Mouse (Mus musculus) forebrain, embryonic 10.5 days (tissue): ENCODE data around the gene Vwa8. TPM values are rescaled to one million over a fixed set of nuclear protein-coding genes. Genes with fewer than 3 reads are reported as not detected.
A peak's percentile ranks its signal among the peaks of the same experiment; 100 is the strongest.

Experiments
- DNase-seq: peaks from one replicate; pipeline ENCODE4 v3.0.0-alpha.2; 2017; ENCODE audit warnings: low spot score; ENCODE audit errors: extremely low spot score
- H3K27ac ChIP-seq: fragments of 300-500 bp; sonication (generic); 2 replicates; pipeline ENCODE4 v1.5.1; 2016; ENCODE audit warnings: mild to moderate bottlenecking
- H3K27me3 ChIP-seq: fragments of 300-500 bp; sonication (generic); 2 replicates; pipeline ENCODE4 v1.6.1; 2016; ENCODE audit warnings: mild to moderate bottlenecking; ENCODE audit not compliant: poor library complexity, severe bottlenecking
- H3K36me3 ChIP-seq: fragments of 300-500 bp; sonication (generic); replicated peaks from 2 replicates; pipeline ENCODE4 v1.6.1; 2016; ENCODE audit warnings: mild to moderate bottlenecking, moderate library complexity
- H3K4me1 ChIP-seq: fragments of 300-500 bp; sonication (generic); 2 replicates; pipeline ENCODE4 v1.6.1; 2016
- H3K4me3 ChIP-seq: fragments of 300-500 bp; sonication (generic); 2 replicates; pipeline ENCODE4 v1.5.1; 2016; ENCODE audit warnings: mild to moderate bottlenecking, moderate library complexity
- H3K9me3 ChIP-seq: fragments of 300-500 bp; sonication (generic); 2 replicates; pipeline ENCODE4 v1.6.1; 2016; ENCODE audit warnings: mild to moderate bottlenecking, moderate library complexity
- WGBS: fragments of 180-500 bp; shearing (Covaris S2); methylation state at CpG from one replicate; pipeline ENCODE4 v1.1.7; 2016; 5-methylcytosine and 5-hydroxymethylcytosine counted together
- polyA plus RNA-seq: library from polyadenylated mRNA; unstranded; fragments of >200 nt; fragmentation: Nextera tagmentation; extraction: Ambion mirVana; gene quantifications from 2 replicates; pipeline ENCODE4 v1.2.1, GENCODE M21; 2016

The Vwa8 gene
- 7.8 and 7.9 TPM in 2 replicates for polyA plus RNA-seq

GRCm38 (mm10) chr14:78848941-78849911, at the start of gene Vwa8:
Gene Vwa8 (plus strand): TSS chr14:78849052.
- H3K4me3 ChIP-seq = peak within 1 kb of the TSS; percentile 88
- DNase-seq = peak; percentile 84
- peak within 1 kb of the TSS; percentile 96 for H3K27ac ChIP-seq
- 3% methylated on average over 61 of the region's 61 CpGs for WGBS
- no peaks in the 10 kb centered on the region for H3K9me3 ChIP-seq
- no peaks in the 10 kb centered on the region for H3K36me3 ChIP-seq
- H3K27me3 ChIP-seq = no peaks in the 10 kb centered on the region
- H3K4me1 ChIP-seq = peaks cover 30% of the 10 kb centered on the region

- no peak for DNase-seq
- 96% methylated on average over 2 of the region's 2 CpGs for WGBS
- H3K4me3 ChIP-seq = no peak overlapping the region
- no peaks in the 10 kb centered on the region for H3K27me3 ChIP-seq
- no peak overlapping the region for H3K27ac ChIP-seq
- no peaks in the 10 kb centered on the region for H3K36me3 ChIP-seq
- no peaks in the 10 kb centered on the region for H3K9me3 ChIP-seq
- peaks cover 4% of the 10 kb centered on the region for H3K4me1 ChIP-seq
Measured at GRCm38 (mm10) chr14:78802378-78802777, 46.5 kb upstream of the Vwa8 start.

- WGBS = 88% methylated on average over 6 of the region's 6 CpGs
- no peaks in the 10 kb centered on the region for H3K36me3 ChIP-seq
Measured at GRCm38 (mm10) chr14:78803924-78804323, 44.9 kb upstream of the Vwa8 start.

GRCm38 (mm10) chr14:78812896-78813295, 36.0 kb upstream of the Vwa8 start:
- H3K4me1 ChIP-seq = no peaks in the 10 kb centered on the region
- no peaks in the 10 kb centered on the region for H3K27me3 ChIP-seq
- no peak overlapping the region for H3K4me3 ChIP-seq
- no peak for DNase-seq
- H3K9me3 ChIP-seq = no peaks in the 10 kb centered on the region
- no peaks in the 10 kb centered on the region for H3K36me3 ChIP-seq
- WGBS = 93% methylated on average over 2 of the region's 2 CpGs
- no peak overlapping the region for H3K27ac ChIP-seq

More at GRCm38 (mm10) chr14:78803924-78804323, 44.9 kb upstream of the Vwa8 start:
- no peaks in the 10 kb centered on the region for H3K27me3 ChIP-seq
- H3K9me3 ChIP-seq = no peaks in the 10 kb centered on the region
- DNase-seq = no peak
- peaks cover 4% of the 10 kb centered on the region for H3K4me1 ChIP-seq
- H3K27ac ChIP-seq = no peak overlapping the region
- H3K4me3 ChIP-seq = no peak overlapping the region

- H3K27ac ChIP-seq = no peak overlapping the region
- no peaks in the 10 kb centered on the region for H3K4me1 ChIP-seq
- H3K27me3 ChIP-seq = no peaks in the 10 kb centered on the region
- H3K9me3 ChIP-seq = no peaks in the 10 kb centered on the region
- no peaks in the 10 kb centered on the region for H3K36me3 ChIP-seq
- DNase-seq = no peak
- 33% methylated on average over 2 of the region's 3 CpGs for WGBS
- H3K4me3 ChIP-seq = no peak overlapping the region
Measured at GRCm38 (mm10) chr14:78816411-78816810, 32.4 kb upstream of the Vwa8 start.

- DNase-seq = no peak
- no peaks in the 10 kb centered on the region for H3K9me3 ChIP-seq
- H3K27me3 ChIP-seq = no peaks in the 10 kb centered on the region
- no peak overlapping the region for H3K4me3 ChIP-seq
- no peaks in the 10 kb centered on the region for H3K4me1 ChIP-seq
- H3K36me3 ChIP-seq = no peaks in the 10 kb centered on the region
- 98% methylated on average over 3 of the region's 3 CpGs for WGBS
- H3K27ac ChIP-seq = no peak overlapping the region
Measured at GRCm38 (mm10) chr14:78817651-78818050, 31.2 kb upstream of the Vwa8 start.

GRCm38 (mm10) chr14:78818406-78818805, 30.4 kb upstream of the Vwa8 start:
- Histone ChIP-seq H3K27ac (no peak overlapping the region), H3K9me3 (no peaks in the 10 kb centered on the region), H3K36me3 (no peaks in the 10 kb centered on the region), H3K4me3 (no peak overlapping the region), H3K4me1 (no peaks in the 10 kb centered on the region), H3K27me3 (no peaks in the 10 kb centered on the region)
- WGBS = 87% methylated on average over 3 of the region's 3 CpGs
- DNase-seq = no peak

GRCm38 (mm10) chr14:78824013-78824412, 24.8 kb upstream of the Vwa8 start:
- H3K4me3 ChIP-seq = no peak overlapping the region

GRCm38 (mm10) chr14:78824507-78824906, 24.3 kb upstream of the Vwa8 start:
- 62% methylated on average over 4 of the region's 4 CpGs for WGBS
- no peaks in the 10 kb centered on the region for H3K9me3 ChIP-seq
- no peak for DNase-seq
- no peaks in the 10 kb centered on the region for H3K27me3 ChIP-seq
- H3K36me3 ChIP-seq = no peaks in the 10 kb centered on the region
- H3K4me3 ChIP-seq = no peak overlapping the region
- H3K4me1 ChIP-seq = peaks cover 6% of the 10 kb centered on the region; the same call in 1 of the 2 replicates
- no peak overlapping the region for H3K27ac ChIP-seq

More at GRCm38 (mm10) chr14:78824013-78824412, 24.8 kb upstream of the Vwa8 start:
- Histone ChIP-seq H3K27me3 (no peaks in the 10 kb centered on the region), H3K27ac (no peak overlapping the region), H3K9me3 (no peaks in the 10 kb centered on the region), H3K4me1 (peaks cover 6% of the 10 kb centered on the region; the same call in 1 of the 2 replicates), H3K36me3 (no peaks in the 10 kb centered on the region)
- no peak for DNase-seq
- WGBS = 92% methylated on average over 4 of the region's 4 CpGs

GRCm38 (mm10) chr14:78831158-78831557, 17.7 kb upstream of the Vwa8 start:
- Histone ChIP-seq H3K4me1 (no peaks in the 10 kb centered on the region), H3K27me3 (no peaks in the 10 kb centered on the region), H3K36me3 (no peaks in the 10 kb centered on the region), H3K27ac (no peak overlapping the region), H3K4me3 (no peak overlapping the region), H3K9me3 (no peaks in the 10 kb centered on the region)
- DNase-seq = no peak
- WGBS = 90% methylated on average over 4 of the region's 4 CpGs

GRCm38 (mm10) chr14:78847948-78848347, 904 bp upstream of the Vwa8 start:
- H3K36me3 ChIP-seq = no peaks in the 10 kb centered on the region
- H3K27me3 ChIP-seq = no peaks in the 10 kb centered on the region
- 91% methylated on average over 1 of the region's 1 CpGs for WGBS
- peak overlapping the region; percentile 88; the same call in 1 of the 2 replicates for H3K4me3 ChIP-seq
- H3K9me3 ChIP-seq = no peaks in the 10 kb centered on the region
- DNase-seq = no peak
- H3K4me1 ChIP-seq = peaks cover 30% of the 10 kb centered on the region
- no peak overlapping the region for H3K27ac ChIP-seq

GRCm38 (mm10) chr14:78848477-78848876, 375 bp upstream of the Vwa8 start:
- Histone ChIP-seq H3K36me3 (no peaks in the 10 kb centered on the region), H3K4me3 (peak overlapping the region; percentile 88), H3K27me3 (no peaks in the 10 kb centered on the region), H3K27ac (peak overlapping the region; percentile 96), H3K4me1 (peaks cover 30% of the 10 kb centered on the region), H3K9me3 (no peaks in the 10 kb centered on the region)
- DNase-seq = no peak
- WGBS = 13% methylated on average over 3 of the region's 3 CpGs

GRCm38 (mm10) chr14:78849961-78850578, 1.2 kb downstream of the Vwa8 start:
- H3K9me3 ChIP-seq = no peaks in the 10 kb centered on the region
- no peak for DNase-seq
- 79% methylated on average over 5 of the region's 5 CpGs for WGBS
- H3K27me3 ChIP-seq = no peaks in the 10 kb centered on the region
- H3K27ac ChIP-seq = no peak overlapping the region
- peak overlapping the region; percentile 88; the same call in 1 of the 2 replicates for H3K4me3 ChIP-seq
- H3K4me1 ChIP-seq = peaks cover 30% of the 10 kb centered on the region
- H3K36me3 ChIP-seq = no peaks in the 10 kb centered on the region
